Mouse (Mus musculus): Measurements from ENCODE around the gene Cth. TPM values are rescaled to one million over a fixed set of nuclear protein-coding genes. Genes with fewer than 3 reads are reported as not detected.

Cth gene
- polyA plus RNA-seq, 1 experiment, result 44.6 TPM

- H3K27ac ChIP-seq (ENCODE audit: insufficient read depth, low read length), result no peak overlapping the region
- no peak overlapping the region for H3K4me3 ChIP-seq (ENCODE audit: insufficient read depth, low read length)
- TF ChIP-seq POLR2A (IDR thresholded peaks at IDR 0.05; ENCODE audit: low read depth, low read length) (no peak), CTCF (IDR thresholded peaks at IDR 0.05; ENCODE audit: borderline replicate concordance, insufficient read depth, low read length) (no peak)
- H3K4me1 ChIP-seq (ENCODE audit: control insufficient read depth, insufficient read depth, low read length), result no peaks in the 10 kb centered on the region
Observed at GRCm38 (mm10) chr3:157883085-157883484, 41.8 kb downstream of the Cth start.

- H3K27ac ChIP-seq (ENCODE audit: insufficient read depth, low read length), result no peak overlapping the region
- no peaks in the 10 kb centered on the region for H3K4me1 ChIP-seq (ENCODE audit: control insufficient read depth, insufficient read depth, low read length)
- TF ChIP-seq CTCF (IDR thresholded peaks at IDR 0.05; ENCODE audit: borderline replicate concordance, insufficient read depth, low read length) (no peak), POLR2A (IDR thresholded peaks at IDR 0.05; ENCODE audit: low read depth, low read length) (no peak)
- no peak overlapping the region for H3K4me3 ChIP-seq (ENCODE audit: insufficient read depth, low read length)
Observed at GRCm38 (mm10) chr3:157881992-157882391, 42.9 kb downstream of the Cth start.

GRCm38 (mm10) chr3:157880983-157881382 lies 43.9 kb downstream of the Cth start:
- H3K4me3 ChIP-seq (ENCODE audit: insufficient read depth, low read length), result no peak overlapping the region
- H3K4me1 ChIP-seq (ENCODE audit: control insufficient read depth, insufficient read depth, low read length), result no peaks in the 10 kb centered on the region
- H3K27ac ChIP-seq (ENCODE audit: insufficient read depth, low read length), result no peak overlapping the region
- TF ChIP-seq CTCF (IDR thresholded peaks at IDR 0.05; ENCODE audit: borderline replicate concordance, insufficient read depth, low read length) (no peak), POLR2A (IDR thresholded peaks at IDR 0.05; ENCODE audit: low read depth, low read length) (no peak)

GRCm38 (mm10) chr3:157877847-157878246 lies 47.0 kb downstream of the Cth start:
- no peak overlapping the region for H3K4me3 ChIP-seq (ENCODE audit: insufficient read depth, low read length)
- H3K27ac ChIP-seq (ENCODE audit: insufficient read depth, low read length), result no peak overlapping the region
- TF ChIP-seq CTCF (IDR thresholded peaks at IDR 0.05; ENCODE audit: borderline replicate concordance, insufficient read depth, low read length) (no peak), POLR2A (IDR thresholded peaks at IDR 0.05; ENCODE audit: low read depth, low read length) (no peak)
- H3K4me1 ChIP-seq (ENCODE audit: control insufficient read depth, insufficient read depth, low read length), result no peaks in the 10 kb centered on the region

- Histone ChIP-seq H3K4me1 (ENCODE audit: control insufficient read depth, insufficient read depth, low read length) (no peaks in the 10 kb centered on the region), H3K27ac (ENCODE audit: insufficient read depth, low read length) (no peak overlapping the region), H3K4me3 (ENCODE audit: insufficient read depth, low read length) (no peak overlapping the region)
- no peak for TF ChIP-seq CTCF (IDR thresholded peaks at IDR 0.05; ENCODE audit: borderline replicate concordance, insufficient read depth, low read length)
- no peak for TF ChIP-seq POLR2A (IDR thresholded peaks at IDR 0.05; ENCODE audit: low read depth, low read length)
Observed at GRCm38 (mm10) chr3:157876439-157877156, 48.3 kb downstream of the Cth start.

- TF ChIP-seq CTCF (IDR thresholded peaks at IDR 0.05; ENCODE audit: borderline replicate concordance, insufficient read depth, low read length) (no peak), POLR2A (IDR thresholded peaks at IDR 0.05; ENCODE audit: low read depth, low read length) (no peak)
- Histone ChIP-seq H3K27ac (ENCODE audit: insufficient read depth, low read length) (no peak overlapping the region), H3K4me1 (ENCODE audit: control insufficient read depth, insufficient read depth, low read length) (no peaks in the 10 kb centered on the region), H3K4me3 (ENCODE audit: insufficient read depth, low read length) (no peak overlapping the region)
Observed at GRCm38 (mm10) chr3:157872897-157873296, 52.0 kb downstream of the Cth start.

- TF ChIP-seq CTCF (IDR thresholded peaks at IDR 0.05; ENCODE audit: borderline replicate concordance, insufficient read depth, low read length), result no peak
- no peak for TF ChIP-seq POLR2A (IDR thresholded peaks at IDR 0.05; ENCODE audit: low read depth, low read length)
- Histone ChIP-seq H3K4me3 (ENCODE audit: insufficient read depth, low read length) (no peak overlapping the region), H3K4me1 (ENCODE audit: control insufficient read depth, insufficient read depth, low read length) (no peaks in the 10 kb centered on the region), H3K27ac (ENCODE audit: insufficient read depth, low read length) (no peak overlapping the region)
Observed at GRCm38 (mm10) chr3:157867836-157868235, 57.0 kb downstream of the Cth start.

GRCm38 (mm10) chr3:157866251-157866650 lies 58.6 kb downstream of the Cth start:
- Histone ChIP-seq H3K27ac (ENCODE audit: insufficient read depth, low read length) (no peak overlapping the region), H3K4me1 (ENCODE audit: control insufficient read depth, insufficient read depth, low read length) (no peaks in the 10 kb centered on the region), H3K4me3 (ENCODE audit: insufficient read depth, low read length) (no peak overlapping the region)
- TF ChIP-seq POLR2A (IDR thresholded peaks at IDR 0.05; ENCODE audit: low read depth, low read length) (no peak), CTCF (IDR thresholded peaks at IDR 0.05; ENCODE audit: borderline replicate concordance, insufficient read depth, low read length) (no peak)

GRCm38 (mm10) chr3:157865848-157866247 lies 59.0 kb downstream of the Cth start:
- H3K4me3 ChIP-seq (ENCODE audit: insufficient read depth, low read length), result no peak overlapping the region
- TF ChIP-seq POLR2A (IDR thresholded peaks at IDR 0.05; ENCODE audit: low read depth, low read length) (no peak), CTCF (IDR thresholded peaks at IDR 0.05; ENCODE audit: borderline replicate concordance, insufficient read depth, low read length) (no peak)
- H3K4me1 ChIP-seq (ENCODE audit: control insufficient read depth, insufficient read depth, low read length), result no peaks in the 10 kb centered on the region
- no peak overlapping the region for H3K27ac ChIP-seq (ENCODE audit: insufficient read depth, low read length)

- Histone ChIP-seq H3K27ac (ENCODE audit: insufficient read depth, low read length) (no peak overlapping the region), H3K4me1 (ENCODE audit: control insufficient read depth, insufficient read depth, low read length) (no peaks in the 10 kb centered on the region), H3K4me3 (ENCODE audit: insufficient read depth, low read length) (no peak overlapping the region)
- TF ChIP-seq POLR2A (IDR thresholded peaks at IDR 0.05; ENCODE audit: low read depth, low read length) (no peak), CTCF (IDR thresholded peaks at IDR 0.05; ENCODE audit: borderline replicate concordance, insufficient read depth, low read length) (no peak)
Observed at GRCm38 (mm10) chr3:157865431-157865830, 59.4 kb downstream of the Cth start.
